Mouse (Mus musculus) hindbrain, embryonic 16.5 days (tissue): ENCODE measurements around the gene Tmem274. TPM values are rescaled to one million over a fixed set of nuclear protein-coding genes. Genes with fewer than 3 reads are reported as not detected.
"Not testable (repeated sequence)": the region's sequence is repeated elsewhere in the genome, so short reads cannot be mapped to it uniquely, and the experiment has no call there.

Experiments
- ATAC-seq: fragments of 200-750 bp; cut with Nextera tagmentation; 2 replicates; pipeline ENCODE4 v1.8.0; 2017; ENCODE audit warnings: moderate TSS enrichment, moderate library complexity
- H3K27ac ChIP-seq: fragments of 300-500 bp; sonication (generic); 2 replicates; pipeline ENCODE4 v1.5.1; 2014; ENCODE audit warnings: low read depth, mild to moderate bottlenecking, control low read depth, low read length, moderate library complexity
- H3K27me3 ChIP-seq: fragments of 300-500 bp; sonication (generic); replicated peaks from 2 replicates; pipeline ENCODE4 v1.6.1; 2014; ENCODE audit warnings: low read length; ENCODE audit not compliant: control insufficient read depth, insufficient read depth
- H3K36me3 ChIP-seq: fragments of 300-500 bp; sonication (generic); 2 replicates; pipeline ENCODE4 v1.6.1; 2014; ENCODE audit warnings: mild to moderate bottlenecking, low read length, moderate library complexity, mixed read lengths; ENCODE audit not compliant: control insufficient read depth, insufficient read depth
- H3K4me1 ChIP-seq: fragments of 300-500 bp; sonication (generic); 2 replicates; pipeline ENCODE4 v1.6.1; 2014; ENCODE audit warnings: low read depth, low read length; ENCODE audit not compliant: control insufficient read depth, insufficient read depth
- H3K4me2 ChIP-seq: fragments of 300-500 bp; sonication (generic); 2 replicates; pipeline ENCODE4 v1.6.1; 2014; ENCODE audit warnings: mild to moderate bottlenecking, low read length, control low read depth, moderate library complexity
- H3K4me3 ChIP-seq: fragments of 300-500 bp; sonication (generic); 2 replicates; pipeline ENCODE4 v1.5.1; 2014; ENCODE audit warnings: mild to moderate bottlenecking, low read length, control low read depth, moderate library complexity
- H3K9ac ChIP-seq: fragments of 300-500 bp; sonication (generic); 2 replicates; pipeline ENCODE4 v1.6.1; 2014; ENCODE audit warnings: low read depth, mild to moderate bottlenecking, control low read depth, low read length, moderate library complexity
- H3K9me3 ChIP-seq: fragments of 300-500 bp; sonication (generic); 2 replicates; pipeline ENCODE4 v1.6.1; 2014; ENCODE audit warnings: mild to moderate bottlenecking, low read length, moderate library complexity; ENCODE audit not compliant: control insufficient read depth
- WGBS: fragments of 180-500 bp; shearing (Covaris S2); extraction: QIAGEN DNeasy Blood & Tissue Kit; methylation state at CpG from one replicate; pipeline ENCODE4 v1.1.7; 2014; 5-methylcytosine and 5-hydroxymethylcytosine counted together
- polyA plus RNA-seq: library from polyadenylated mRNA; unstranded; fragments of >200 nt; fragmentation: Nextera tagmentation; extraction: Ambion mirVana; gene quantifications from 2 replicates; pipeline ENCODE4 v1.2.1, GENCODE M21; 2015

Tmem274 gene
- 0.45 TPM in 1 of 2 replicates, not detected in the other for polyA plus RNA-seq

DNA sequence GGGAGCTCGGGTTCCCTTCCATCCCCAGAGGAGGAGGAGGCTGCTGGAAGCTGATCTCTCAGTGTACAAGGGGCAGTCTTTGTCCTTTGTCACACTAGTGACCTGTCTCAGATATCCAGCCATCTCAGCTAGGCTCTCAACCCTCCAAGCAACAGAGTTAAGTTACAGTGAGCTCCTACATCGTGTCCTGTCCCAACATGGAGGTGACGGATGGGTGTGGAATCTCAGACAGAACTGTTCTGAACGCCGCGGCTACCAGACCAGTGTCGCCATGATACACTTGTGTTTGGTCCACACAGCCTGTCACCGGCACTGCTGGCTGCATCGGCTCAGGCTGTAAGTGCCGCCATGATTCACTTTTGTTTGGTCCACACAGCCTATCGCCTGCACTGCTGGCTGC, at the start of gene Tmem274:
TSS of gene Tmem274 (plus strand) at position 301 of the 400 bp plus-strand sequence.
- Histone ChIP-seq H3K27me3 (no peaks in the 10 kb centered on the region), H3K4me1 (no peaks in the 10 kb centered on the region), H3K9ac (no peak within 1 kb of the TSS), H3K36me3 (peaks cover 8% of the 10 kb centered on the region), H3K4me3 (no peak within 1 kb of the TSS), H3K4me2 (no peak within 1 kb of the TSS), H3K9me3 (no peaks in the 10 kb centered on the region), H3K27ac (no peak within 1 kb of the TSS)
- 92% methylated on average over 11 of the region's 11 CpGs for WGBS
- no peak for ATAC-seq

DNA sequence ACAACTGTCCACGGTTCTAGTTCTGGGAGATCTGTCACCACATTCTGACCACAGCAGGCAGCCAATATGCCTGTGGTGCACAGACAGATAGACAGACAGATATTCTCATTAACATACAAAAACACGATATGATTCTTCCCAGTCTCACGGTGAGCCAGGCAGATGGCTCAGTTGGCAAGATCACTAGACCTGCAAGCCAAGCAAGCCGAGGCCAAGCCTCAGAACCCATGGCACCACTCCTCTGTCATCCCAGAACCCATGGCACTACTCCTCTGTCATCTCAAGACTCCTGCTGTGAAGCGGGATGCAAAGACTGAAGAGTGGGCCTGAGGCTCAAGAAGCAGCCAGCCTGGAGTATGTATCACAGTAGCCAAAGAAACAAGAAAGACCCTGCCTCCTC, 47.6 kb upstream of the Tmem274 start:
- Histone ChIP-seq H3K36me3 (no peaks in the 10 kb centered on the region), H3K4me3 (no peak overlapping the region), H3K9me3 (no peaks in the 10 kb centered on the region), H3K9ac (no peak overlapping the region), H3K27ac (no peak overlapping the region), H3K4me1 (peaks cover 3% of the 10 kb centered on the region; the same call in 1 of the 2 replicates), H3K4me2 (no peak overlapping the region), H3K27me3 (no peaks in the 10 kb centered on the region)
- WGBS = 66% methylated on average over 5 of the region's 5 CpGs
- no peak for ATAC-seq

DNA sequence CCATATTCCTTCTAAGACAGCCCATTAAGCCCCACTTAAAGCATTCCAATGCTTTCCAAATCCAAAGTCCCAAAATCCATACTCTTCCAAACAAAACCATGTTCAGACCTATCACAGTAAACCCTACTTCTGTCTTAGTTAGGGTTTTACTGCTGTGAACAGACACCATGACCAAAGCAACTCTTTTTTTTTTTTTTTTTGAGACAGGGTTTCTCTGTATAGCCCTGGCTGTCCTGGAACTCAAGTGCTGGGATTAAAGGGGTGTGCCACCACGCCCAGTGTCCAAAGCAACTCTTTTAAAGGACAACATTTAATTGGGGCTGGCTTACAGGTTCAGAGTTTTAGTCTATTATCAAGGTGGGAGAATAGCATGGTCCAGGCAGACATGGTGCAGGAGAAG, 45.3 kb upstream of the Tmem274 start:
- H3K4me2 ChIP-seq, H3K4me1 ChIP-seq, H3K4me3 ChIP-seq, ATAC-seq, H3K27ac ChIP-seq, H3K9me3 ChIP-seq, H3K27me3 ChIP-seq, H3K36me3 ChIP-seq, H3K9ac ChIP-seq: not testable (repeated sequence)
- WGBS = 64% methylated on average over 1 of the region's 1 CpGs

DNA sequence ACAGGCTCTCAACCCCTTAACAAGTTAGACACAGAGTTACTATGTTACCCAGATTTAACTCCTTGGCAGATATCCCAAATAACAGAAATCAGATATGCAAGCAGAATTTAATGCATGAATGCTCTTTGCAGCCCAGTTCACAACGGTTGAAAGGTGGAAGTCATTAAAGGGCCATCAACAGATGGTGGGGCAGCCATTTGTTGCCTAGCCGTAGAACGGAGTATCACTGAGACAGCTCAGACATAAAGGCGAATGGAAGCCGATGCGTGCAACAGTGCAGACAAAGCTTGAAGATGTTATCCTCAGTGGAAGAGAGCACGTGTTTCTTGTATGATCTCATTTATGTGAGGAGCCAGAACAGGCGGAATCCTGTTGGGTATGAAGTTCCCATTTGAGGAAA, 36.6 kb upstream of the Tmem274 start:
- Histone ChIP-seq H3K27me3 (no peaks in the 10 kb centered on the region), H3K27ac (no peak overlapping the region), H3K4me1 (peaks cover 10% of the 10 kb centered on the region), H3K36me3 (no peaks in the 10 kb centered on the region), H3K9me3 (no peaks in the 10 kb centered on the region), H3K4me2 (no peak overlapping the region), H3K4me3 (no peak overlapping the region), H3K9ac (no peak overlapping the region)
- ATAC-seq = no peak
- WGBS = 50% methylated on average over 8 of the region's 8 CpGs

DNA sequence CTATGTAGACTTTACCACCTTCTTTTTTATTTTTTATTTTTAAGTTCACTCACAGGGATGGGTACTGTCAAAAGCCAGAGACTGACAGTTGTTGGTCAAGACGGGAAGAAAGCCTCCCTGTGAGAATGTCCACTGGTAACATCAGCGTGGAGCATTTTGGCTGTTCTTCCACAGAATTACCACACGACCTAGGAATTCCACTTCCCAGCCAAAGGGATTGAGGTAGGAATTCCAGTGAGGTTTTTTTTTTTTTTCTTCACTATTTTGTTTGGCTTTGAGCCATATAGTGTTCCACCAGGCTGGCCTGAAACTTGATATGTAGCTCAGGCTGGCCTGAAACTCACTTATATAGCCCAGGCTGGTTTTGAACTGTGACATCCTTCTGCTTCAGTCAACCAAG, 34.7 kb upstream of the Tmem274 start:
- no peak for ATAC-seq
- H3K9me3 ChIP-seq = no peaks in the 10 kb centered on the region
- H3K4me2 ChIP-seq = no peak overlapping the region
- H3K9ac ChIP-seq = no peak overlapping the region
- 61% methylated on average over 3 of the region's 3 CpGs for WGBS
- H3K27ac ChIP-seq = no peak overlapping the region
- no peaks in the 10 kb centered on the region for H3K36me3 ChIP-seq
- H3K4me1 ChIP-seq = peaks cover 17% of the 10 kb centered on the region
- no peak overlapping the region for H3K4me3 ChIP-seq
- H3K27me3 ChIP-seq = no peaks in the 10 kb centered on the region

DNA sequence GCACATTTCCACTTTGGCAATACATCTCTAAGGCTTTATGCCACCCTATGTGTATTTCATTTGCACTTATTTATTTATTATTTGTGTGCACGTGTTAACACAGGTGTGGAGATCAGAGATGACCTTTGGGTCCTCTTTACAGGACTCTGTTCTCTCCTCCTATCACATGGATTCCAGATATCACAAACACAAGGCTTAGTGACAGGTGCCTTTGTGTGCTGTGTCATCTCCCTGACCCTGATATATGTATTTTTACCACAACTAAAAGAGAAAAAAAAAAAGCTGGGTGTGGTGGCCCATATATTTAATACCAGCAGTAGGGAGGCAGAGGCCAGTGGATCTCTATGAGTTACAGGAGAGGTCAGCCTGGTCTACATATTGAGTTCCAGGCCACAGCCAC, 32.7 kb upstream of the Tmem274 start:
- Histone ChIP-seq H3K27ac (peak overlapping the region; percentile 94), H3K9ac (peak overlapping the region; percentile 73), H3K4me1 (peaks cover 17% of the 10 kb centered on the region), H3K4me2 (peak overlapping the region; percentile 82), H3K36me3 (no peaks in the 10 kb centered on the region), H3K9me3 (no peaks in the 10 kb centered on the region), H3K4me3 (no peak overlapping the region), H3K27me3 (no peaks in the 10 kb centered on the region)
- no peak for ATAC-seq
- 64% methylated on average over 1 of the region's 1 CpGs for WGBS

DNA sequence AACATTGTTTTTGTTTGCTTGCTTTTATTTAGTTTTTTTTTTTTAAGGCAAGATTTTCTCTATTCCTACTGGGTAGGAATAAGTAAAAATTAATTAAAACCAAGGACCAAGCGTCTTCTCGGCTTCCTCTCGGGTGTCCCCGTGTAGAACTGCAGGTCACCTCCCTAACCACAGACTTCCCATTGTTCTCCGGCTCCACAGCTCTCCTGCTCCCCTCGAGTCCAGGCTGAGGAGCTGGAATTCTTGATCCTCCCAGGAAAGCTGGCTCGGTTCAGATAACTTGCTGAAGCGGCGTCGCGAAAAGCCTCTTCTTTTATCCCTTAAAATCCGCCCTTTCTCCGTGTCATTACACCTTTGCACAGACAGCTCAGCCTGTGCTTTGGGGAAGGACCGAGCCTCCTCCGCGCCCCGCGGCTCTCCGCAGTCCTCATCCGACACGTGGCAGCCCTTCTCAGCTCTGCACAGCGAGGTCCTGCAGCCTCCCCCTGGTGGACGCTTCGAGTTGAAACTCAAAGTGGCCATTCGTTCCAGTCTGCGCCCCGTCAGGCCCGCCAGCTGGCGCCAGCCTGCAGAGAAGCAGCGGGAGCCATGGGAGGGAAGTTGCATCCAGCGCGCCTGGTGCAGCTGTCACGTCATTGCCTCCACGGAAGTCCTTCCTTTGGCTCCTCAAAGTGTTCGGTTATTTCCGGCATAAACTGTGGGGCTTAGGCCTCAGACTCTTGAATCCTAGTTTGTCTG, 32.0 kb upstream of the Tmem274 start:
- H3K4me1 ChIP-seq = peaks cover 17% of the 10 kb centered on the region
- H3K9ac ChIP-seq = peak overlapping the region; percentile 73
- no peaks in the 10 kb centered on the region for H3K27me3 ChIP-seq
- H3K4me2 ChIP-seq = peak overlapping the region; percentile 82
- peak overlapping the region; percentile 41 for H3K4me3 ChIP-seq
- no peaks in the 10 kb centered on the region for H3K36me3 ChIP-seq
- peak; percentile 98 for ATAC-seq
- peak overlapping the region; percentile 94 for H3K27ac ChIP-seq
- WGBS = under 1% methylated on average over 36 of the region's 36 CpGs
- no peaks in the 10 kb centered on the region for H3K9me3 ChIP-seq

DNA sequence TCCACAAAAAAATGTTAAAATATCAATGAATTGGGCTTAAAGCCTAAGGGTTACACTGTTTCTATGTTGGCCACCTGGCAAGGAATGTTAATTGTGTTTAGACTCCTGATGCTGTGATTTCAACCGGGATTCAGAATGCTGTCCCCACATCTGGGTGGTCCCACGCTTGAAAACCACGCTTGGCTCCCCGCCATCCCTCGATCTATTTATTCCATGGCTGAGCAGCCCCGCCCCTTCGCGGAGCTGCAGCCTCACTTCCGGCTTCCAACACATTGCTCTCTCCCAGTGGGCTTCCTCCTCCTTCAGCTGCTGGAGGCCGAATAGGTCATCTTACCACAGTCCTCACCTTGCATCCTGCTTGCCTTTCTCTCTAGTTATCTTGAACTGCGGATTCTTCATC, 31.3 kb upstream of the Tmem274 start:
- peaks cover 17% of the 10 kb centered on the region for H3K4me1 ChIP-seq
- H3K27ac ChIP-seq = peak overlapping the region; percentile 94
- H3K9me3 ChIP-seq = no peaks in the 10 kb centered on the region
- H3K4me2 ChIP-seq = peak overlapping the region; percentile 82
- WGBS = 4% methylated on average over 11 of the region's 11 CpGs
- peak overlapping the region; percentile 41; the same call in 1 of the 2 replicates for H3K4me3 ChIP-seq
- no peaks in the 10 kb centered on the region for H3K27me3 ChIP-seq
- ATAC-seq = peak; percentile 19; the same call in 1 of the 2 replicates
- no peak overlapping the region; the same call in 1 of the 2 replicates for H3K9ac ChIP-seq
- H3K36me3 ChIP-seq = no peaks in the 10 kb centered on the region

DNA sequence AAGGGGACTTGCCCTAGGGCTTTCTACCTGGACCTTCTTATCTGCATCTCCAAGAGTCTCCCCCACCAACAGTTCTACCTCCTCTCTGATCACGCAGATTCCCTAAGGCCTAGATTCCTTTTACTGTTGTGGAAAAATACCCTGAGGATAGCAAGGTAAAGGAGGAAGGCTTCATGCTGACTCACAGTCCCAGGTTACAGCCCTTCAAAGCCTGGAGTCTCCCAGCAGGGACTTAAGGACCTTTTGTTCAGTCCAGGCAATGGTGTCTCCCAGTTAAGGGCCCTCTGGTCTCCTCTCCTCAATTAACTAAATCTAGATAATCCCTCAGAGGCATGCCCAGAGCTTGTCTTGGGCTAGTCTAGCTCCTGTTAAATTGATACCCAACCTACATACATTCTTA, 30.9 kb upstream of the Tmem274 start:
- Histone ChIP-seq H3K36me3 (no peaks in the 10 kb centered on the region), H3K9ac (no peak overlapping the region; the same call in 1 of the 2 replicates), H3K4me1 (peaks cover 17% of the 10 kb centered on the region), H3K9me3 (no peaks in the 10 kb centered on the region), H3K27me3 (no peaks in the 10 kb centered on the region), H3K4me3 (no peak overlapping the region), H3K4me2 (no peak overlapping the region; the same call in 1 of the 2 replicates), H3K27ac (peak overlapping the region; percentile 94)
- 58% methylated on average over 1 of the region's 1 CpGs for WGBS
- no peak for ATAC-seq
